Mouse (Mus musculus) heart, postnatal 36 days (tissue): ENCODE measurements around the gene Cxcl3. TPM values are rescaled to one million over a fixed set of nuclear protein-coding genes. Genes with fewer than 3 reads are reported as not detected.

ENCODE experiments used
- DNase-seq, 2 experiments: peaks; one replicate each; pipeline ENCODE4 v3.0.0; 2021 to 2022
- intact Hi-C: fragments of 180-260 bp; cut with DNase I; formaldehyde crosslinking; loops from one replicate; pipeline ENCODE4 v1.15.1; 2025
- total RNA-seq, 2 experiments: library from RNA; stranded (reverse); gene quantifications; 2 replicates each; pipeline ENCODE4 v1.2.3; 2021

Cxcl3 gene
- not detected for total RNA-seq

DNA sequence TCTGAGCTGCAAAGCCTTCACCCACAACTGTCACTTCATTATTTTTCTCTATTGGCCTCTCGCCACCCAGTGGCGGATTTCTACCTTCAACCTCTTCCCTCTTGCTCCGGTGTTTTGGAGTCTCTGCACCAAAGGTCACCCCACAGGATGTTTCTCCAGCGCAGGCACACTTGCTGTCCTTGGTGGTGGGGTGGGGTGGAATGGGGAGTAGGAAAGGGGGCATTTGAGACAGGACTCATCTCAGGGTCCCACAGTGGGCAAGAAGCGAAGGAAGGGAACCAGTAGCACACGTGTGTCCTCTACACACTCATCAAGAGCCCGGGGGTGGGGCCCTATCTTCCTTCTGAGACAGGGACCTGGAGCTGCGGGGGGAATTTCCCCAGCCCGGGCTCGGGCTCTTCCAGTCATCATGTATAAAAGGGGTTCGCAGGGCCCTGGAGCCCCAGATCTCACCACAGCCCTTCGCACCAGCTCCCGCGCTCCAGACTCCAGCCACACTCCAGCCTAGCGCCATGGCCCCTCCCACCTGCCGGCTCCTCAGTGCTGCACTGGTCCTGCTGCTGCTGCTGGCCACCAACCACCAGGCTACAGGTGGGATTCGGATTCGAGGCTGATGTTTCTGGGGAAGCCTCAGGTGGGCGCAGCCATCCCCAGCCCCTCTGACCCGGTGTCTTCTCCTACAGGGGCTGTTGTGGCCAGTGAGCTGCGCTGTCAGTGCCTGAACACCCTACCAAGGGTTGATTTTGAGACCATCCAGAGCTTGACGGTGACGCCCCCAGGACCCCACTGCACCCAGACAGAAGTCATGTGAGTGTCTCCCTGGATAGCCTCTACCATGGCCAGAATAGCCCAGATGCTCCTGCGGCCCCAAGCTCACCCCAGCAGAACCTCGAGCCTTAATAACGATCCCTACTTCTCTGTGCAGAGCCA lies at the start of gene Cxcl3:
Gene Cxcl3 (plus strand): TSS at position 445 of the 930 bp plus-strand sequence.
- DNase-seq: peak in 1 of 2 experiments; percentile 27
- intact Hi-C loops: loop anchor here (5.0 kb wide), 1 partner anchor 121 kb away; no protein-coding TSS in a partner anchor

DNA sequence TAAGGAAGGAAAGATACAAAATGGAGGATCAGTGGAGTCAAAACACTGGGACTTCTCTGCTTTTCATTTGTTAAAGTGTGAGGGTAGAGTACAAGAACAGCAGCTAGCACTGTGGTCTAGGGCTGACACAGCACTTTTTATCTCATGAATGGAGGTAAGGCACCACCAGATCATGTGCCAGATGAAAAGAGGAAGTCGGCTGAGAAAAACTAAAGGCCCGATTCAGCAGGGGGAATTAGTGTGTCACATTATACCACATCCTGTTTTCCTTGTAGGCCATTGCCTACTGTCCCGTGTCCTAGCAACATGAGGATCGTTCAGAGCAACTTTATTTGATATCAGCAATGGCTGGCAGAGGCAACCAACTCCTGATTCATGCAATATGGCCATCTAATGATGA lies 43.9 kb upstream of the Cxcl3 start:
- intact Hi-C loops: no loop called here

DNA sequence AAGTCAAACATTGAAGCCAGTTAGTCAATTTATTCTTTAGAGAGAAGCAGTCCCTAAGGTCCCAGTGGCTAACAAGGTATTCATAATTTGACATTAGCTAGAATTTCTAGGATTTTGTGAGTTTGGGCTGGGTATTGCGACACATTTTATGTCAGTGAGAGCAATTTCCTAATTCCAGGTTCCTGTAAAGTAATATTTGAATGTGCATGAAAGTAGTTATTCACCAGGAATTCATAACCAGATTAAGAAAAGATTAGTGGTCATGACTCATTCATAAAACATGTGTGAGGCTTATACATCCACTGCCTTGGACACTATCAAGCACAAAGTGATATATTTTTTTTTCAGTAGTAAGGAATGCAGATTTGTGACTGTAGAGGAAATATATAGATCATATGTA lies 32.0 kb upstream of the Cxcl3 start:
- DNase-seq: no peak

More for the DNA sequence above, 43.9 kb upstream of the Cxcl3 start:
- no peak for DNase-seq

DNA sequence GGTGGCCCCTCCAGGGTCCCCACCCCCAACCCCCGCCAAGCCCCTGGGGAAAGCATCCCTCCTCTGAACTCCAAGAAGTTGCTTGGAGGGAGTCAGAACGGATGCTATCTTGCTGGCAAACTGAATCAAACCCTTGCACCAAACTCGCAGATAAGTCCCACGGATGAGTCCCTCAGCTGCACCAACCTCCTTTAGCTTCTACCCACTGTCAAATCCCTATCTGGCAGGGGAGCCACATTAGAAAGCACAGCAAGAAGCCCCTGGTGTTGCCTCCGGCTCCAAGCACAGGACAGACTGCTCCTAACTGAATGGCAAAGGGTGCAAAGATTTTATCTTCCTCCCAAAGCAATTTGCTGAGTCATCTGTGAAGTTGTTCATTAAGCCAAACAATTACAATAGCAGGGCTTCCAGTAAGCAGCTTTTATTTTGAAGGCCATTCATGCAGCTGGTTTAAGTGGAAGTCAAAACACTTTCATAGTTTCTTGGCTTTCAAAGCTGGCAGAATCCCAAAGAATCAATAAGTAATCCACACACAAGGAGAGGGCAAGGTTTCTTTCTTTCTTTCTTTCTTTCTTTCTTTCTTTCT lies 27.8 kb upstream of the Cxcl3 start:
- peak in 1 of 2 experiments; percentile 31 for DNase-seq

More for the DNA sequence above, 32.0 kb upstream of the Cxcl3 start:
- intact Hi-C loops: no loop called here

DNA sequence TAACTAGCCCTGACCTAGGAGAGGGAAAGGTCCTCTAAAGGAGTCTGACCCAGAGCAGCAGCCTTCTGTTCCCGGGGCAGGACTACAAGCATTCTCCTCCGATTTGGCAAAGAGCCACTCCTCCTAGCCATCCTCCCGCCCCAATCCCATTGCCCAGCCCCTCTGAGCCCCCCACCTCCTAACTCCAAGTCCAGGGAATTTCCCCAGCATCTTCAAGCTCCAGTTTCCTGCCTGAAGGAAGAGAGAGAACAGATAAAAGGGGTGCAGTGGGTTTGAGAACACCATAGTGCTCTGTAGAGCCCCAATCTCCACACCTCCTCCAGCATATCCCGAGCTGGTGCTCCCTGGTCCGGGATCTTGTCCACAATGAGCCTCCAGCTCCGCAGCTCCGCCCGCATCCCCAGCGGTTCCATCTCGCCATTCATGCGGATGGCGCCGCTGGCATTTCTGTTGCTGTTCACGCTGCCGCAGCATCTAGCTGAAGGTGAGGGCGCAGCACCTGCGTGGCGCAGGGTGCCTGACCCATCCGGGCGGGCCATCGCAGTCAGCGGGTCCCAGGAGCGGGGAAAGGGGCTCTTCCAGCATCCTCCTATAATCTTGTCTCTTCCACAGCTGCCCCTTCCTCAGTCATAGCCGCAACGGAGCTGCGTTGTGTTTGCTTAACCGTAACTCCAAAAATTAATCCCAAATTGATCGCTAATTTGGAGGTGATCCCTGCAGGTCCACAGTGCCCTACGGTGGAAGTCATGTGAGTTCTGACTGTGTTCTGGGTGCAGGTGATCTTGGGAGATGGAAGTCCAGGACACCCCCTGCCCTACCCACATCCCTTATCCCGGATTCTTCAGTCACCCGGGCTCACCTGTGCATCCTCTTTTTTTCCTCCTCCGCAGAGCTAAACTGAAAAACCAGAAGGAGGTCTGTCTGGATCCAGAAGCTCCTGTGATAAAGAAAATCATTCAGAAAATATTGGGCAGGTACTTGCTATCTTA lies 26.5 kb upstream of the Cxcl3 start, which contains the start of gene Cxcl5:
Gene Cxcl5 (plus strand): TSS at position 284 of the 989 bp plus-strand sequence.
- DNase-seq: peak in 1 of 2 experiments; percentile 8
- intact Hi-C loops: no loop called here

More for the DNA sequence above, 27.8 kb upstream of the Cxcl3 start:
- intact Hi-C loops: no loop called here

DNA sequence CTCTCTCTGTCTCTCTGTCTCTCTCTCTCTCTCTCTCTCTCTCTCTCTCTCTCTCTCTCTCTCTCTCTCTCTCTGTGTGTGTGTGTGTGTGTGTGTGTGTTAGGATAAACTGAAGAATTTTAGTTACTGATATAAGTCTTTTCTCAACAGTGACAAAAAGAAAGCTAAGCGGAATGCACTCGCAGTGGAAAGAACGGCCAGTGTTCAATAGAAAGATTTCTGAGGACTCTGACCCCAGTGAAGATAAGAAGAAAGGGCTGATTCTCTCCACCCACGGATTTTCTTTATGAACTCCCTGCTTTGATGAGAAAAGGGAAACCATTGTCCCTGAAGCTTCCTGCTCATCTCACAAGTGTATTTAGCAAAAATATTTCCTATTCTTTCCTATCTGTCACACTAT lies 25.6 kb upstream of the Cxcl3 start:
- intact Hi-C loops: no loop called here
- DNase-seq: no peak

DNA sequence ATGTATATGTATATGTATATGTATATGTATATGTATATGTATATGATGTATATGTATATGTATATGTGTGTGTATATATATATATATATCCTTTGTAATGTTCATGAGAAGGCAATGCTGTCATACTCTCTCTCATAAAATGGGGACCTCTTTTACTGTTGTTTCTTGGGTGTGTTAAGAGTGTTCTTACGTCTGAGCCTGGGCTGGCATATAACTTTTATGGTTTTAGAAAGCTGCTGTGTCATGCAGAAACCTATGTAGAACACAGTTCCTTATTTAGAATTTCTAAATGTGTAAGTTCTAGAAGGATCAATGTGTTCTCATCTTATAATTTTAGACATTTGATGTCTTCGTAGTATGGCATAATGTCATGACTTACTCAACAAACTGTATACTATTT lies 25.1 kb upstream of the Cxcl3 start:
- DNase-seq: no peak
- intact Hi-C loops: no loop called here

DNA sequence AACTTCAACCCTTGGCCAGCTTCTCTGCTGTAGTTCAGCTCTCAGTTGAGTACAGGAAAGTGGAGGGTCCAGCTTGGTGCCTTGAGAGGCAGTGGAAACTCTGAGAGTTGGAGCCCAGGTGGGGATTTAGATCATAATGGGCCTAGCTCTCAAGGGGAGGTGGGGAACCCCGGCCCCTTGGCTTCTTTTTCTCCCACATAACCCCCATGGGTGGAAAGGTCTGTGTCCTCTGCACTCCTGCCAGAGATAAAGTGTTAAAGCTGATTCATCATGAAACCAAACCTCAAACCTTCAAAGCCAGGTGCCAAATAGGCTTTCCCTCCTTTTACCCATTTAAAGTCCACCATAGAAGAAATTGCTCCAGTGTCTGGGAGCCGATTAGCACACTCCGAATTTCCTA lies 24.1 kb upstream of the Cxcl3 start:
- intact Hi-C loops: no loop called here
- DNase-seq: no peak

DNA sequence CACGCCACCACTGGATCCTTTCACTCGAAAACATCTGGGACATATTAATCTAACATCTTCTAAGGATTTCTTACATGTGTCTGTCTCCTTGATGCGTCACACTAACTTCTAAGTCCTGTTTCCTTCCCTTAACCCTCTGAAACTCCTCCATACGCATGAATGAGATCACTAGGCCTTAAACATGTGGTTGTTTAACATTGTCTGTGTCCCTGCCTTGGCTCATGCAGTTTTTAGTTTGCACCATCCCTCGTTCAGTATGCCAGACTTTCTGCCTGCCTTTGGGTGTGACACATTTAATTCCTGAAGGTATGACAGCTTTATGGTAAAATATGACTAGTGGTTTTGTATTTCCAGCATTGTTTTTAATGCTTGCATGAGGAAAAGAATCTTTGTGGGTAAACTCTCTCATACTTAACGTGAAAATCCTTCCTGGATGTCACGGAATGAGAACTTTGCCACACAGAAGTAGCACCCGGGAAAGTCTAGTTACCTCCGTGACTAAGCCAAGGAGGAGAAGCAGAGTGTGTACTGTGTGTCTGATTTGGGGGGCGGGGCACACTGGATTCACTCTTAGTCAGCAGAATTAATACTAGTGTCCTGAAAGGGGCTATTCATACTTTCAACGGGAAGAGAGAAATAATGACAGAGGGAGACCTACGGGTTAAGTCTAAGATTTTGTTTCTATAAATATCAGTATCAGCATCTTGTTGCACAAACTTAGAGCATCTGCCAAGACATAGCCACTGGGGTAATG lies 21.8 kb upstream of the Cxcl3 start:
- no peak for DNase-seq
- intact Hi-C loops: no loop called here

DNA sequence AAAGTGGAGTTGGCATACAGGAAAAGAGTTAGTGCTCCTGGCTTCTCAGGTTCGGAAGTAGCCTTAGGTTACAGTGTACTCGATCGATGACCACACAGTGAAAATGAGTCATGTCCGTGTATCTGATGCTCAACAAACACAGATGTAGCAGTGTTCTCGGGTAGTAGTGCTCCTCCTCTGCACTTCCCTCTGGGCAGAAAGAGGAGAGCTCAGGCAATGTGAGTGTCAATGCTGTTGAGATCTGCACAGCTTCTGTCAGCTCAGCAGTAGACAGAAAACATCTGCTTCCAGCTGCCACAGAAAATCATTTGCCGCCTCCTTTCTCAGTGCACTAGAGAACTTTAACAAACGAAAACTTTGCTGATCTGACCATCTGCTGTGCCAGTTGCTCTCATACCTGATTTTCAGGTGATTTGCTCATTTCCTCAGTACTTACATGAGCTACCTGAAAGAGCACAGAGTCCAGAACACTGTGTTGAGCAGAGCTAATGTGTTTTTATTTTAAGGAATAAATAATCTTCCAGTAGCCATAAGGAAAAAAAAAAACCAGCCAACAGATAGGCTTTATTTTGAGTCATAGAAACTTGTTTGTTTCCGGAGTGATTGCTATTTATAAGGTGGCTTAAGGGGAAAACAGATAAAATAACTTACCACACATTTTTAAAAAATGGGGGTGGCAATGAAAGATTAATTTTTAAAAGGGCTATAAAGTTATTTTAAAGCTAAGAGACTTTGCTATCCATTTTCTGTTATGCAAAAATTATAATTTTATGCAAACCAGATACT lies 19.9 kb upstream of the Cxcl3 start:
- intact Hi-C loops: loop anchor here (5.0 kb wide), 1 partner anchor 104 kb away; no protein-coding TSS in a partner anchor
- DNase-seq: no peak

DNA sequence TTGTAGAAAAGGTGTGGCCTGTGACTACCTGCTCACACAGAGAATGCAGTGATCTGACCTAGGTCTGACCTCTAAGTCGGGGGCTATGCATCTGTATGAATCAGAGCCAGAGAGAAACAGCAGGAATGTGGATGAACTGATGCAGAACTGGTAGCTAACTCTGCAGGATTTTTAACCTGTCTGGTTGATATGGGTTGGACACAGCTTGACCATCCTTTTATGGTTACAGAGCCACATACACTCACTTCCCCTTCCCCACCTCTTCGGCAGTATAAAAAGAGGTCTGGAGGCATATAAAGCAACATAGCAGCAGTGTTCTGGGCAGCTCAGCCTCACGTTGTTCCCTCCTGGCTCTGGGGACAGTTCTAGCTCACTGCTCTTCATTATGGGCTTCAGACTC lies 17.7 kb upstream of the Cxcl3 start, which contains the start of gene Ppbp:
Gene Ppbp (plus strand): TSS at position 301 of the 400 bp plus-strand sequence.
- intact Hi-C loops: loop anchor here (5.0 kb wide), 1 partner anchor 106 kb away; no protein-coding TSS in a partner anchor
- DNase-seq: no peak

DNA sequence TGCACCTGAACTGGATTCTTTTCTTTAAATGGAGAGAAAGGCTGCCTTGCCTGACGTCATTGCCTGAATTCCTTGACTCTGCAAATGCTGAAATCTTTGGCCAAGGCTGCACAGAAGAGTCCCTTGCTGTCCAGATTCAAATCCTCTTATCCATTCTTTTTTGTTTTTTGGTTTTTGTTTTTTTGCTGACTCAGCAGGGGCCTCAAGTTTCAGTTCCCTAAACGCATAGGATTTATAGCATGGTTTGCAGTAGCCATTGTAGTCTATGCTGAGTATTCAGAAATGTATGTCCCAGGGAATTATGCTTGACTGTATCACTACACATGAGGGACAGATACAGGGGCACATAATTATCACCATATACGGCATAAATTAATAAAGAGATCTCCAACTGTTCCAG lies 14.5 kb upstream of the Cxcl3 start:
- intact Hi-C loops: loop anchor here (5.0 kb wide), 2 partner anchors 116 to 131 kb away; partner anchors contain the start of gene Cxcl2
- DNase-seq: no peak

DNA sequence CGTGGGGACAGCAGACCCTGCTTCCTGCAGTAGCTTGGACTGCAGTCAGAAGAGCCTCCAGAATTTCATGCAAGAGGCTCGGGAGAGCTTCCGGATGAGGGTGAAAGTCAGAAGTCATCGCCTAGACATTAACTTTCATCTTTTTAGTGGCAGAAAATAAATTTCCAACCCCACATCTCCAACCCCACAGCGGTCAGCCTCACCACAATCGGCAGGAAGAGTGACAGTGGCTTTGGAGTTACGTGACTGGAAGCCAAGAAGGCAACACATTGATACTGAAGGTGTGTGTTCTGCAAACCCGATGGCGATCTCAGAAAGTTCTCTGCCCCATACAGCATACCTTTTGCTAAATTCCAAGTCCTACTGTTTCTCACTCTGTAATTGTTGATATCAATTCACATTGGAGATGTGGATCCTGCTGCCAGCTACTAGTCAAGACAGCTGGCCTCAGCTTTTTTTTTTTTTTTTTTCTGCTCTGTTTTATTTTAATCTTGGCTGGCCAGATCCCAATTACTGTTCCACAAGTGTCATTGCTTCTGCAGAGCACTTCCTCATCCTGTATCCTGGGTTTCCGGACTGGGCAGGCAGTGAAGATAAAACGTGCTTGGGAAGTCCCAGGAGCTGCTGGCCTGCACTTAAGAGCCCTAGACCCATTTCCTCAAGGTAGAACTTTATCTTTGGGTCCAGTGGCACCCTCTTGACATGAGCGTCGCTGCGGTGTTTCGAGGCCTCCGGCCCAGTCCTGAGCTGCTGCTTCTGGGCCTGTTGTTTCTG lies 13.8 kb upstream of the Cxcl3 start, which contains the start of gene Pf4:
Gene Pf4 (plus strand): TSS at position 556 of the 774 bp plus-strand sequence.
- DNase-seq: peak; percentile 46 to 47
- intact Hi-C loops: loop anchor here (5.0 kb wide), 2 partner anchors 115 to 130 kb away; partner anchors contain the start of gene Cxcl2

DNA sequence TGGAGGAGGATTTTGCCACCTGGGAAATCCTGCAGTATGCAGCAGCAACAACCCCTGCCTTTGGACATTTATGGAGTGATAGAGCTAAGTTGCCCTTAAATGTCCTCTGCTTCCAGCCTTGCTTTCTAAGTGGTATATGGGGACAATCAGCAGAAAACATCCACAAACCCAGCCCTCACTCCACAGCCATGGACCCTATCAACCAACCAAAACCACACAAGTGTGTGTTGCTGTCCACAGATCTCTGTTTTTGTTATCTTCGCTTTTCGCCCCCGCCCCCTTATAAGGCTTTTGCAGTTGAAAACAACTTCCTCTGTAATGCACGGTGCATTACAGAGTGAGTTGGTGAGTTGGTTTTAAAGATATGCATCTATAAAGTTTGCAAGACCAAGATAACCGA lies 10.3 kb upstream of the Cxcl3 start:
- DNase-seq: no peak
- intact Hi-C loops: no loop called here

DNA sequence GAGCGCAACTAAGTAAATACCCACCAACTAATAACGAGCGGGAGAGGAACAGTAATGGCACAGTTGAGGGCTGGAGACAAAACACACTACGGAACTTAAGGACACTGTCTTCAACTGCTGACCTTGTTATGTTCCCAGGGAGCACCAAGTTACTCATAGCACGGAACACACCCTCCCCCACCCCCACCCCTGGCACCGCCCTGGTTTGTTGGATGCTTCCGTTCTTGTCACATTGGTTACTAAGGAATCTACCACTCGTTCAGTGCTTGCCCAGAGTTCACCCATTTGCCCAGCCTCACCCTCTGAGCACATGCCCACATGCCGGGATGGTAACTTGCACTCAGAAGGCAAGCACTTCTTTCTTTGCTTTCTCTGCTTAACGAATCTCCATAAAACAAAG lies 8.3 kb upstream of the Cxcl3 start:
- intact Hi-C loops: no loop called here
- no peak for DNase-seq

DNA sequence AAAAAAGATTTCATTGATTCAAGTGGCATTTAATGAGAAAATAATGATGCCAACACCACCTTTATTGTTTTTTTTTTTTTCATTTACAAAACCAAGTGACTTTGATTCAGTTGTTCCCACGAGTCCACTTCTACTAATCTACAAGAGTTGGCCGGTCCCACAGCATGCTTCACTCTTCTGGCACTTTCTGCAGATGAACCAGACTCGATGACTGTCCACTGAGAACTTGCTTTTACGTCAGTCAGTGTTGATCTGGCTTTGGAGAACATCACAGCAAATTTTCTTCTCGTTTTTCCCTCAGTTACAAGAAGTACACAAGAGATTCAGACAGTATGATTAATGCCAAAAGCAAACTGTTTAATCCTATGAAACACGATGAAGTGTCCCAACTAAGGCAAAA lies 7.0 kb upstream of the Cxcl3 start:
- DNase-seq: no peak
- intact Hi-C loops: no loop called here

DNA sequence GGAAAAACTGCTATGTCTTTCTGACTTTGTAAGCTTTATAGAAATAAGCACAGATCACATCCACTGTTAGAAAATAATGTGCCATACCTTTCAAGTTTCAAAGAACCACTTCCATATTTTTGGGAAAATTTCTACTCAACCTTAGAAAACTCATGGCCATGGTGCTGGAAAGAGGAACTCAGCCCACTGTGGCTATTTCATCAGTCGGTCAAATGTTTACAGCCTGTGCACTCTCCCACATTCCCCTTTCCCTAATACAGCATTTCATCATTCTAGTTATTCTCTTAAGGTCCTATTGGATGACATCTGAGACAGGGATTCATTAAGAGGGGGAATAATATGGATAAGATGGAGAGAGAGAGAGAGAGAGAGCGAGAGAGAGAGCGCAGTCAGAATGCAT lies 2.2 kb upstream of the Cxcl3 start:
- intact Hi-C loops: no loop called here
- DNase-seq: no peak

DNA sequence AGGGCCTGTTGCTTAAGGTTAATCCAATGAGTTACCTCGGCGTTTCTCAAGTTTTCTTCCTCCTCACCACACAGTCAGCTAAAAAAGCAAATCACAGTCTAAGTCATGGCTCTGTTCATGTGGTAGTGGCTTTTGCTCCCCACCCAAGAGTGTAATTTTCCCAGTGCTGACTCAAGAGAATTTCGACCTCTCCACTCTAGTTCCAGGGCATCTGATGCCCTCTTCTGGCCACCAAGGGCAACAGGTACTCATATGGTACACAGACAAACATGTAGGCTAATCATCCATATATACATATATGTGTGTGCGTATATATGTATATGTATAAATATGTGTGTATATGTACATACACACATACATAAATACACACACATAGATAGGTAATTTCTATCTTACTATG lies 2.2 kb downstream of the Cxcl3 start:
- DNase-seq: no peak
- intact Hi-C loops: loop anchor here (2.0 to 5.0 kb wide), 2 partner anchors 119 to 127 kb away; no protein-coding TSS in a partner anchor
